Mouse (Mus musculus): ENCODE data around the gene Med11.
"Not testable (repeated sequence)": the region's sequence is repeated elsewhere in the genome, so short reads cannot be mapped to it uniquely, and the experiment has no call there.

Med11 gene

DNA sequence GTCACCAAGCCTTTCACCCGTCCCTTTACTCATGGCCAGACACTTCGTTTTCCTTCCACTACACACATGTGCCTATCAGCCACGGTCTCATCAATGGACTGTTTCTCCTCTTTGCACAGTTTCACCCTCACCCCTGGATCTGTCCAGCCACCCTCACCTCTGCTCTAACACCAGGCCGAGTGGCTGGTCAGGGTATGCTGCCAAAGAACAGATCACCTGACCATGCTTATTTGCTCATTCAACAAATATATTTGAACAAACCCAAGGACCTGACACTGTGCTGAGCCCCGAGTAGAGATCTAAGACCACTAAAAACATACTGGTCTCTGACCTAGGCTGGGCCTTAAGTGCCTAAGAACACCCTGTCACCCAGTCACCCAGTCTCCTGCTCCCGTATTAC, 7.1 kb upstream of the Med11 start:
- in situ Hi-C loops (cut with MboI, MseI): no loop called here

DNA sequence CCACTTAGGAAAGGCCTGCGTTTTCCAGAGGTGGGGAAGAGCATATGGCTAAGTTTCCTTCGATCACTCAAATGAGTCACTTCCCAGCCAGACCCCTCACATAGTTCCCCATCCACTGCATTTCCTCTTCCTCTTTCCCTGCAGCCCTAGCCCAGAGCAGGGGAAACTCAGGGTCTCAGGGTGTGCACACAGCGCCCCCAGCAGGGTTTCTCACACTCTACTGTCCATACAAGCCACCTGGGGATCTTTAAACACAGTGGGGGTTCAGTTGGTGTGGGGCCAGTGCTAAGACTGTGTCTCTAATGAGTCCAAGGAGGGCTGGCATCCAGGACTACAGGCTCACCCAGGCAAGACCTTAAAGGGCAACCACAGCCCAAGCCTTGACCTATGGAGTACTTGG, 5.0 kb upstream of the Med11 start:
- in situ Hi-C loops (cut with MboI, MseI): no loop called here

DNA sequence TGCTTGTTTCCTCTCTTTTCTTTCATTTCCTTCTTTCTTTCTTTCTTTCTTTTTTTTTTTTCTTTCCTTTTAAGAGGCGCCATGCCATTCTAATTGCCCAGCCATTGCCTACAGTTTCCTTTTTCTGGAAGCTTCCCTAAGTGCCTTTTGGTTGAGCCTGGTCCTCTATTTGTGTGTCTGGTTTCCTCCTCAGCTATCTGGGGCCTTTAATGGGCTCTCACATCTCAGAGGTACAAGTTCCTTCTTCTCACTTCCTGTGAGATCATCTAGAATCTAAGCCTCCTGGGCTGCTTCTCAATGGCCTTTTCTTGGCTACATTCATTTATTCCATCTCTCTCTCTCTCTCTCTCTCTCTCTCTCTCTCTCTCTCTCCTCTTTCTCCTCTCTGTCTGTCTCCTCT, 4.3 kb upstream of the Med11 start:
- in situ Hi-C loops (cut with MboI, MseI): no loop called here

DNA sequence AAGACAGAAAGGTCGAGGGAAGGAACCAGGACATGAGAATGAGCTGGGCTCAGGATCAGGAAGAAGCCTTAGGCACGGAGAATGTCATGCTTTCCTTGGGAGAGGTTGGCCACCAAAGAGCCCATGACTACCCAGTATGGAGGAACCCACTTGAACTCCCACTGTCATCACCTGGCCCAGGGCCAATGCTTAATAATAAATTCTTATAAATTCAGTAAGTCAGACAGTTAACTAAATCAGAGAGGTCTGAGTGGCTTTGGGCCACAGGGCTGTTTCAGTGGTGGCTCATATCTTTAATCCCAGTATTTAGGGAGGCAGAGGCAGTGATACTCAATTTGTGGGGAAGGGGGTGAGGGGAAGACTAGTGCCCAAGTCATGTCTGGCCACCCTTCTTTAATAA, 793 bp upstream of the Med11 start:
- in situ Hi-C loops (cut with MboI, MseI): no loop called here

DNA sequence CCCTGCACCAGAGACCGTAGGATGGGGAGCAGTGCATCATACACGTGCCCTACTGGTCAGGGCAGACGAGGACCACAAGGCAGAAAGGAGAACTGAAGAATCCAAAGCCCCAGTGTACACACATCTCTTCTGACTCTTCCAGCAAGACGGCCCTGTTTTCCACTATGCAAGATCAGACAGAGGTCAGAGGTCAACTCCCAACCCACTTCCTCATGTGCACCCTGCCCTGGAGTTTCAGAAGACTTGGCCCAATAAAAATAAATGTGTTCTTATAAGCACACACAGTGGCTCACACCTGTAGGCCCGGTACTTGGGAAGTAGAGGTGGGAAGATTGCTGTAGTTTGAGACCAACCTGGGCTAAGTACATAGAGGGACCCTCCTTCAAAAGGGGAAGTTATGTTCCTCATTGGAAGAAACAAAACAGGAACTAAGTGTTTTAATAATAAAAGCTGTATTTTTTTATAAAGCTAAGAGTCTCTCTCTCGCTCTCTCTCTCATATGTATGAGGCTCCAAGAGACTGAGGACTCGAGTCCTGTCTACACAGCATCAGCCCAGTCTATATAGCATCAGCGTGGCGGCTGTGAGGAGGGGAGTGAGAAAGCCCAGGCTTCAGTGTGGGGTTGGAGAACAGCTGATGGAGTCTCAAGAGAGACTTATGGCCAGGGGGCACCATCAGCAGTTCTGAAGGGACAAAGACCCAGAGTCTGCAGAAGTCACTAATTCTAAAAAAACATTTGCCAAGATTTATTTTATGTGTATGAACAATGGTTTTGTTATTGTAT, 1.7 kb downstream of the Med11 start:
- in situ Hi-C loops (cut with MboI, MseI): no loop called here

DNA sequence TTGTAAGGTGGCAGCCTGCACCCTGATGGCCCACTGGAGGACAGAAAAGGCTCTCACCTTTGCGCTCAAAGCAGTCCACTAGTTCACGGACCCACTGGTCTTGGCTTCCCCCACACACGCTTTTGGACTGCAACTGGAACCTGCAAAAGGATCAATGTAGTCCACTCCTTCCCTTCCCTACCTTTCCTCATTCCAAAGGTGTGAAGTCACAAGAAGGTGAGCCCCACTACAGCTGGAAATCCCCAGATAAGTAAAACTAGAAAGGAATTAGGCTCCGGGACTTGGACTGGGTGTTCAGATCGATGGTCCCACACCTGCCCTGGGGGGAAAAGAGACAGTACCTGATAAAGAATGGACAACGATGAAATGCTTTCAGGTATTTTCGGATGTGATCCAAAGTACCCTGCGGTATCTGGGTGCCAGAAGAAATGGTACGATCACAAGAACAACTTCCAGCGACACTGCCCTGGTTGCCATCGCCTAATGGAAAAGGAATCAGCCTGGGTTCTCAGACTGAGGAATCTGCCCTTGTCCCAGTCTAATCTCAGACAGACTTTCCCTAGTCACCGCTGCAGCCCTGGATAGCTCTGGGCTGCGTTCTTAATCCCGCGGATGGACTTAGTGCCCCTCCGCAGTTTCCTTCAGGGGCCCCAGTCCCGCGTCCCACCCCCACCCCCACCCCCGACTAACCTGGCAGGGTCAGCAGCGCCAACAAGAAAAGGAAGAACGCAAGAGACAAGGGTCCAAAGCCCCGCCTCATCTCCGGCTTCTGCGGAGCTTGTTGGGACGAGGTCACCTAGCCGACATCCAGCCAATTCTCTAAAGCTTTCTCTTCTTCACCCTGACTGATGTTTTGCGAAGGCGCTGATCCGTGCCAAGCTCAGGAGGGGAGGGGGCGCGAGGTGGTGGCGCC, 7.2 kb downstream of the Med11 start, which contains the start of gene Zmynd15:
Gene Zmynd15, plus strand, starts transcription at position 746 of the 913 bp plus-strand sequence.
- in situ Hi-C loops (cut with MboI, MseI): no loop called here

DNA sequence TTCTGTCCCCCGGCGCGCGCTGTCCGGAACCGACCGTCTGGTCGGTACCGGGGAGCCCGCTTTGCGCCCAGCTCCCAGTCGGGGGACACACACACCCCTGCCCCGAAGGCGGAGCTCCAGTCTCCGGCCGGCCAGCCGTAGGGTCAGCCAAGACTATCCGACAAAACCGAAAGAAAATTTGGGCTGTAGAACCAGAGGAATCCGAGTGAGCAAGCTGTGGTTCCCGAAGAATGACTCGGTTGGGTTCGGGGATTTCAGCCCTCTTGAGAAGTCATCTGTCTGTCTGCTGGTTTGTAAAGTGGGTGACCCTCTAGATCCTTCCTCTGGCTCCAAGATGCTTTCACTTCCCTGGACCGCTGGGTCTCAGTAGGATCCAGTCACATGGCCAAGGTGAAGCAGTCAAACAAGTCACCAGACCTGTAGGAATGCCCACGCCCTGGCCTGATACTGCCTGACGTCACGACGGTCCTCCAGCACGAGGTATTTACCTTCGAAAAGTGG, 7.9 kb downstream of the Med11 start, which contains the start of gene Cxcl16:
Gene Cxcl16, minus strand, starts transcription at position 384 of the 501 bp plus-strand sequence.
- in situ Hi-C loops (cut with MboI, MseI): loop anchor here (5.0 kb wide), 1 partner anchor 37 kb away; no protein-coding TSS in a partner anchor

DNA sequence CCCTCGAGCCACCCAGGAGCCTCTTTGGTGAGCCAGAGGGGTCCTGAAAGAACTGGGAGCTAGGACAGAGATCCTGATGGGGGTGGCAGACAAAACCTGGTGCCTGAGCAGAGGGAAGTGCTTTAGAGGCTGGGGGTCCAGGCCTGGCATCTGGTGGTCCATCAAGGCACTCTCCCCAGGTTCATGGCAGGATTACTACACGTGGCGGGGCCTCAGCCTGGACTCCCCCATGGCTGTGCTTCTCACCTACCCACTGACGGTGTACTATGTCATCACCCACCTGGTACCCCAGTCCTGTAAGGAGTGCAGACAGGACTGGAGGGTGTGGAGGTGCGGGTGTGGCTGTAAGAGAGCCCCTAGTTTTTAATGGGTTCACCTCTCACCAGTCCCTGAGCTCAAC, 12.3 kb downstream of the Med11 start:
- in situ Hi-C loops (cut with MboI, MseI): loop anchor here (5.0 kb wide), 1 partner anchor 42 kb away; no protein-coding TSS in a partner anchor

DNA sequence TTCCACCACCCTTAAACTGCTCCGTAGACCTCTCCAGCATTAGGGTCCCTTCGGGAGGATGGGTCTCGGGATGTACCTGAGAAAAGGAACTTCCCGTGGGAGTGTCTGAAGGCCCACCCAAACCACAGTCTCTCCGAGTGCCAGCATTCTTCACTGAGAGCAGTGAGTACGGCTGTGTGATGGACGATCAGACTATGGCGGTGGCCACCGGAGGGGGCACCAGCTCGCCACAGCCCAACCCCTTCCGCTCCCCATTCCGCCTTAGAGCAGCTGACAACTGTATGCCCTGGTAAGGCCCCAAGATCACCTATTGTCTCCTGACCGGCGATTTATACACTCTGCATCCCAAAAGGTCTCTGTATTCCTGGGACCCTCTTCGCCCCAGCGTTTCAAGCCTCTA, 13.5 kb downstream of the Med11 start:
- in situ Hi-C loops (cut with MboI, MseI): no loop called here

DNA sequence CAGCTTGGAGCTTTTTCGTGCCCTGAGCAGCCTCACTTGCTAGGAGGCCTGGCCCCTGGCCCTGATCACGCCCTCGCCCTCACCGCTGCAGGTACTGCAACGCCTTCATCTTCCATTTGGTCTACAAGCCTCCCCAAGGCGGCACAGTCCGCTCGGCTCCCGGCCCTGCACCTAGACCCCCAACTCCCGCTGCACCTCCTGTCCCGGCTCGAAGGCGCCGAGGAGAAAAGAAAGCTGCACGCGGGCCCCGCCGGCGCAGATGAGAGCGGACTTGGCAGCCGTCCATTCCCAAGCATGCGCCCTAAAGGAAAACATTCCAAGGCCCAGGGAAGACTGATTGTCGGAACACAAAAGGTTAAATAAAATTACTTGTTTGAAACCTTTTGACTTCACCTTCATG, 14.1 kb downstream of the Med11 start:
- in situ Hi-C loops (cut with MboI, MseI): no loop called here

DNA sequence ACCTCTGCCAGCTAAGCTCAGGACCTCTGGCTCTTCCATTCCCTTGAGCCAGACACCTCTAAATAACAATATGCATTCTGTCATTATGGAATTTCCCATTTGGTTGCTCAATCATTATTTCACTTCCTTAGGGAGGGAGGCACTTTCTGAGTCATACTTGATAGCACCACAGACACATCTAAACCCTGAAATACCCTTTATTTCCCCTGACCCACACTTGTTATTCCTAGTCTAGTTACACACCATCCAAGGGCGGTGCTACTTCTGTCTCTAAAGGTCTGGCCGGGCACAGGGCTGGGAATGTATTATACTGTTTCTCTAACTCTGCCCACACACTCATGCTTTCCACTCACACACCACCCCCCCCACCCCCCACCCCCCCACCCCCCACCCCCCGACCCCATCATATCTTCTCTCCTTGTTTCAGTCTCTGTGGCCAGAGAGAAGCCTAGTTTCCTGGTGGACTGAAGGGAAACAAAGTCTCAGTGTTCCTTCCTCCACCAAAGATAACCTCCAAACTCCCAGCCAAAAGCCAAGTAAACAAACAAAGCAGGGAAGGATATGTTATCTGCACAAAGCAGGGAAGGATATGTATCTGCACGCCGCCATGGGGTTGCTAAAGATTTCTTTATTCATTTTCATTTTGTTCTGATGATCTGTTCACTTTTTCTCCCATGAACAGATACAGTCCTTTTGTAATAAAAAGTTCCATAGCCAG, 16.3 kb downstream of the Med11 start:
- in situ Hi-C loops (cut with MboI, MseI): no loop called here

DNA sequence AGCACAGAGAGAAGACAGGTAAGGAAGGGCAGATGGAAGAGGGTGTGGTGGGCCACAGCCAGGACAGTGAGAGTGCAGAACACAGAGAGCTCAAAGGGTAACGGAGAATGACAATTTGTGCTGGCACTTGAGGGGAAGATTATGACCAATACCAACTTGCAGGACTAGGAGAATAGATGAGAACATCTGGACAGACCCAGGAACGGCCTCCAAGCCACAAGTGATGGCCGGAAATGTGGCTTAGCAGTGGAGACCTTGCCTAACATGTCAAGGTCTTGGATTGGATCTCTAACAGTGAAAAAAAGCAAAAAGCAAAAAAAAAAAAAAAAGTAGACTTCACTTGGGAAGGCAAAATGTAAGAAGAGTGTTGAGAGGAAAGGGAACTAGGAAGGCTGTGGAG, 18.0 kb downstream of the Med11 start:
- in situ Hi-C loops (cut with MboI, MseI): no loop called here

DNA sequence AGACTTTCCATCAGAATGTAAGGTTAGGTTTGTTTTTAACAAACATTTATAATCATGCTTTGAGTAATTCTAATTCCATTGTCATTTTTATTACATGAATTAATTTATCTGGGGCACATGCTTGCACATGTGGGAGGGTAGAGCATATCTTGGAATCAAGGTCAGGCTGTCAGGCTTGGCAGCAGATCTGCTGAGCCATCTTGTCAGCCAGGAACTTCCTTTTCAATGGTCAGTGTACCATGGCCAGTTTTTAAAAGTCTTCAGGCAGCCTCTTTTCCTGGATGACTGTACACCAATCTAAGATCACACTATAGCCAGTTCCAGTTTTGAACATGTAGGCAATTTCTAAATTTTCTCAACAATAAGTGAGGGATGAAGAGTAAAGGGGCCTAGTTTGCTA, 21.0 kb downstream of the Med11 start:
- in situ Hi-C loops (cut with MboI, MseI): no loop called here

DNA sequence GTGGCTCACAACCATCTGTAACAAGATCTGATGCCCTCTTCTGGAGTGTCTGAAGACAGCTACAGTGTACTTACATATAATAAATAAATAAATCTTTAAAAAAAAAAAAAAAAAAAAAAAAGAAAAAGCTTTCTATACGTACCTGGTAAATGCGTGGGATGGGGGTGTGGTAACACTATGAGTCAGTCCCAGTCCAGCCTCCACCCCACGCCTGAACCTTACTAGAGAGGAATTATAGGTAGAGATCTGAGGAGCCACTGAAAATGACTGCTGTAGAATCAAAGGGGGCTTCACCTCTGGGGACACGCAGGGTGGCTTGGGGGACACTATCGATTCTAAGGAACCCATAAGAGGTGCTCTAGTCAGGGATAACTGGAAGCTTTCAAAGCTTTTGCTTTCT, 21.6 kb downstream of the Med11 start:
- in situ Hi-C loops (cut with MboI, MseI): not testable (repeated sequence)

DNA sequence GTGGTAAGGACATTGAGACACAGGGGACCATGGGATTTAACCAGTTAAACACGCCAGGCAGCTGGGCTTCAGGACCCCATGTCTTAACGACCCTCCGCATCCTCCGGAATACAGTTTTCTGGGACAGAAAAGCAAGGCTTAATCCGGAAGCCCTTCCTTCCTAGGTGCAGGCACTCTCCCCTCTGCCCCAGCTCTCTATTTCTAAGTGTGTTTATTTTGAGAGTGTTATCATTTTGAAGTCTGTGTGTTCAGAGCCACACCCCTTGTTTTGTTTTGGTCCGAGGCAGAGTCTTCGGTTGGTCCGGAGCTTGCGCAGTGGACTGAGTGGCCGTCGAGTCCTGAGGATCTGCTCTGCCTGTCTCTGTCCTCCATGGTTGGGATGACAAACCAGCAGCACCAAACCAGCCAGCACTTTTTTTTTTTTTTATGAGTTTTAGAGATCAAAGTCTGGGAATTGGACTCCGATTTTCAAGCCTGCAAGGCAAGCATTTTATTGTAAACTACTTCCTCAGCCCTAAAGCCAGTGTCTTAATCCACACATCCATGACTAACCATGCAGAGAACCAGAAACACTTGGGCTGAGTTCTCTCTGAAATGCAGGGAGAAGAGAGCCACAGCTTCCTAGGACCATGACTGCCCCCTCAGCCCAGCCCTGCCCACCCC, 23.3 kb downstream of the Med11 start:
- in situ Hi-C loops (cut with MboI, MseI): no loop called here

DNA sequence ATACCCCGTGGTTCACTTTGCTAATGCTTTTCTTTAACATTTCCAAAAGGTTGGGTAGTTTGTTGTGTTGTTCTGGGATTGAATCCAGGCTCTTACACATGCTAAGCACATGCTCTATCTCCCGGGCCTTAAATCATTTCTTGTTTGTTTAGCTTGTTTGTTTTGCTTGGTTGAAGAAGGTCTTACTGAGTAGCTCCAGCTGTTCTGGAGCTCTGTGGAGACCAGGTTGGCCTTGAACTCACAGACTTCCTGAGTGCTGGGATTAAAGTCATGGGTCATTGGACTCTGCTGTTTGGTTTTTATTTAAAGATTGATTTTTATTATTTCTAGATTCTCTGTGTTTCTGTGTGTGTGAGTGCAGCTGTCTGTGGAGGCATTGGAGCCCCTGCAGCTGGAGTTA, 33.8 kb downstream of the Med11 start:
- in situ Hi-C loops (cut with MboI, MseI): no loop called here

DNA sequence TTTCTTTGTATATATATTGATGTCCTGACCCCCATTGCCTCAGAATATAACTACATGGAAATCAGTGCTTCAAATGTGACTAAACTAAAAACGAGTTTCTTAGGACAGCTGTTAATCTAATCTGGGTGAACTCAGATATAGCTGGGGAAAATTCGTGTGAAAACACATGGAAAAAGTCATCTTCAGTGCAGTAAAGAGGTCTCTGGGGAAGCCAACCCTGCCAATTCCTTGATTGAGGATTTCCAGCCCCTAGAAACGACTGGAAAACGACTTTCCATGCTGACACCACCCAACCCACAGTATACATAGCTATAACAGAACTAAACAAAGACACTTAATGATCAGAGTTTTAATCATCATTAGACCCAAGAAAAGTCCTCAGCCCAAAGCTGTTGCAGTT, 36.1 kb downstream of the Med11 start:
- in situ Hi-C loops (cut with MboI, MseI): no loop called here

DNA sequence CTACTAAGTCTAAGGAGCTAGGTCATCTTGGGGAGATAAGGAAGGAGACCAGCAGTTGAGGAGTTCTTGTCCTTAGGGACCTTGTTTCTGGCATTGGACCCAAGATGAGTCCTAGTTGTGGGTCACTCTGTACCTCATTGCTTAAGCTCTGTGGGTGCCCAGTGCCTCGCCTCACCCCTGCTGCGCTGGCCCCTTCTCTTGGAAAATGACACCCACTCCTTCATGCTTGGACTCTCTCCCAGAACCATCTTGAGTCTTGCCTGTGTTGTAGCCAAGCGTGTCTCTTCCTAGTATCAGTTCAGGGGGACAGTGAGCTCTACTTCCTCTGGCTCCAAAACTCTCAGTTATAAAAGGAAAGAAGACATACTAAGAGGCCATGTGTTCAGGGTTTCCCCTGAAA, 37.4 kb downstream of the Med11 start:
- in situ Hi-C loops (cut with MboI, MseI): no loop called here

DNA sequence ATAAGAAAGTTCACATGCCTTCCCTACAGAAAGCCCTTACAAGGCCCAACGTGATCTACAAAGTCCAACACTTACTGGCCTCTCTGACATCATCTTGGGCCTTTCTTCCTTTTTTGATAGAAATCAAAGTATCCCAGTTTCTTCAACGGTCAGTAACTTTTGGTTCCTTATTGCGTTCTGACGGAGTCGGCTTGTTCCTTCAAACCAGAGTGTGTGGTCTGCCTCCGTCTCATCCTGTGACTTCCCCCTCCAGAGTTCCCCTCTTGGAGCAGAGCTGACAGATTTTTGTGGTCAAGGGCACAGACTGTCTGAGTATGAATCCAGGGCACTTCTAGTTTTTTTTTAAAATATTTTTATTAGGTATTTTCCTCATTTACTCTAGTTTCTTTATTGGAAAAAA, 38.0 kb downstream of the Med11 start:
- in situ Hi-C loops (cut with MboI, MseI): no loop called here

DNA sequence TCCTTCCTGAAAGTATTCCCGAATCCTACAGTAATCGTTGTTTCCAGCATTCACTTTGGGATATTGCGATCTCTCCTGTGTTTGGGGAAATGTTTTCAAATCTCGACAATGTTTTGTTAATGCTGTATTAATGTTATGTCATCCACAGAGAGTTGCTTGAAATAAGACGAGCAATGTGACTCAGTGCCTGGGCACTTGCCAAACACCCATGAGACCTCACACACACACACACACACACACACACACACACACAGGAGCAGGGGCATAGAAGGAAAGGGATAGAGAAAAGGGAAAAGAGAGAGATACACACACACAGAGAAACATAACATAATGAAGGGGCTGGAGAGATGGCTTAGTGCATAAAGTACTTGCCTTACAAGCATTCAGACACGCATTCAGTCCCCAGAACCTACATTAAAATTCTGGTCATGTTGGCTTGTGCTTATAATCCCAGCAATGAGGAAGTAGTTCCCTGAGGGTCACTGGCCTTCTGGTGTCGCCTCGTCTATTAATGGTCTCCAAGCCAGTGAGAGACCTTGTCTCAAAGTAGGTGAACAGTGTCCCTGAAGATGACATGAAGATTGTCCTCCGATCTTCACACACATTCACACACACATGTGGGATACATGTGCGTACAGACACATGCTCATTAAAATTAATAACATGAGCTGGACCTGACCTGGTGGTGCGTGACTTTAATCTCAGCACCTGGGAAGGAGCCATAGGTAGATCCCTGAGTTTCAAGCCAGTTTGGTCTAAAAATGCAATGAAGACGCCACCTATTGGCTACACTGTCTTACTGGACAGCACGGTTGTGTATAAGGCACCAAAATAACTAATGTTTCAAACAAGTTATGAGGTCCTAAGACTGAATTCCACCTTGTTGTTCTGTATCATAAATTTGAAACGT, 48.1 kb downstream of the Med11 start:
- in situ Hi-C loops (cut with MboI, MseI): loop anchor here (5.0 kb wide), 1 partner anchor 88 kb away; the partner anchor contains the start of gene Pelp1
